27 mouse cellular contexts compared by ENCODE assay signal in genomic region chr4:111281836-111282235, GRCm38 (mm10).
A peak's percentile ranks its signal among the peaks of the same experiment; 100 is the strongest.
DNase-seq lines count a peak whose midpoint lies in the region; ATAC-seq and TF ChIP-seq lines count a peak whose summit lies in the region.
"Had no signal": no experiment of that assay in that cellular context is flagged by ENCODE, and none has a peak within 500 bp of the region (broad histone marks: within the 10 kb centered on the region; RNA-seq: fewer than 3 reads in every experiment).

No protein-coding gene starts in this region.

- intact Hi-C loops in left cerebral cortex, adult 2 months (cut with DNase I), result no loop called here
- intact Hi-C loops in left cerebral cortex, postnatal 14 days (cut with DNase I), result no loop called here

- no peaks in the 10 kb centered on the region for H3K9me3 ChIP-seq in midbrain, embryonic 15.5 days
- H3K9me3 ChIP-seq: embryonic facial prominence, embryonic 12.5 days; embryonic facial prominence, embryonic 15.5 days; heart, embryonic 12.5 days; heart, embryonic 15.5 days; hindbrain, embryonic 10.5 days; hindbrain, embryonic 13.5 days had no signal

- no peak overlapping the region for H3K4me2 ChIP-seq in midbrain, embryonic 15.5 days
- H3K4me2 ChIP-seq: embryonic facial prominence, embryonic 12.5 days; embryonic facial prominence, embryonic 15.5 days; heart, embryonic 12.5 days; heart, embryonic 15.5 days; hindbrain, embryonic 13.5 days had no signal

- peak overlapping the region; percentile 71 for H3K27ac ChIP-seq in left cerebral cortex, adult 2 months
- no peak overlapping the region for H3K27ac ChIP-seq in midbrain, embryonic 15.5 days
- H3K27ac ChIP-seq: embryonic facial prominence, embryonic 12.5 days; embryonic facial prominence, embryonic 15.5 days; heart, embryonic 15.5 days; hindbrain, embryonic 10.5 days; hindbrain, embryonic 13.5 days had no signal

- no peaks in the 10 kb centered on the region for H3K36me3 ChIP-seq in midbrain, embryonic 15.5 days (replicated peaks)
- H3K36me3 ChIP-seq: embryonic facial prominence, embryonic 12.5 days; embryonic facial prominence, embryonic 15.5 days; heart, embryonic 12.5 days; heart, embryonic 15.5 days; hindbrain, embryonic 10.5 days; hindbrain, embryonic 13.5 days had no signal

- DNase-seq in frontal cortex, postnatal 25 days (ENCODE audit: low spot score in 2 of 2), result no peak
- peak; percentile 14 for DNase-seq in layer of hippocampus, adult 9-11 months
- DNase-seq in layer of hippocampus, adult 9-10 months (ENCODE audit: low spot score), result no peak
- DNase-seq in left cerebral cortex, adult 2 months (ENCODE audit: extremely low spot score in 1 of 2, low spot score in 2 of 2), result no peak
- DNase-seq in left cerebral cortex, postnatal 14 days (ENCODE audit: low spot score in 2 of 2), result no peak
- peak; percentile 23 to 53 for DNase-seq in left cerebral cortex, adult 9 months (ENCODE audit: low spot score in 2 of 2)
- DNase-seq: adrenal gland, adult 8-10 months; adrenal gland, postnatal 25 days; cerebellum, adult 18-20 months; cerebellum, adult 9-10 months; cerebellum, postnatal 14 days; forebrain, postnatal 0 days; gastrocnemius, postnatal 25 days; heart, adult 18-20 months; heart, postnatal 10 days; heart, postnatal 36 days had no signal

- H3K4me3 ChIP-seq in left cerebral cortex, adult 2 months, result no peak overlapping the region
- H3K4me3 ChIP-seq in midbrain, embryonic 15.5 days, result no peak overlapping the region
- H3K4me3 ChIP-seq: embryonic facial prominence, embryonic 12.5 days; embryonic facial prominence, embryonic 15.5 days; heart, embryonic 12.5 days; heart, embryonic 15.5 days; hindbrain, embryonic 10.5 days; hindbrain, embryonic 13.5 days had no signal

- ATAC-seq in frontal cortex, adult (ENCODE audit: low TSS enrichment), result peak; percentile 78
- ATAC-seq in midbrain, embryonic 15.5 days (replicated peaks), result no peak
- ATAC-seq: activated CD4-positive, CD25-positive, alpha-beta regulatory T cell, adult 4 months; forebrain, embryonic 14.5 days; forebrain, postnatal 0 days; hindbrain, embryonic 16.5 days had no signal

- TF ChIP-seq CTCF in left cerebral cortex, adult 2 months (IDR thresholded peaks at IDR 0.05), result no peak

- WGBS in midbrain, embryonic 15.5 days, result 94% methylated on average over 4 of the region's 4 CpGs

- no peaks in the 10 kb centered on the region for H3K4me1 ChIP-seq in midbrain, embryonic 15.5 days
- H3K4me1 ChIP-seq: embryonic facial prominence, embryonic 12.5 days; embryonic facial prominence, embryonic 15.5 days; heart, embryonic 12.5 days; heart, embryonic 15.5 days; hindbrain, embryonic 10.5 days; hindbrain, embryonic 13.5 days had no signal

- H3K27me3 ChIP-seq in midbrain, embryonic 15.5 days (replicated peaks), result no peaks in the 10 kb centered on the region
- H3K27me3 ChIP-seq: embryonic facial prominence, embryonic 12.5 days; embryonic facial prominence, embryonic 15.5 days; heart, embryonic 12.5 days; heart, embryonic 15.5 days; hindbrain, embryonic 13.5 days had no signal

- H3K9ac ChIP-seq in midbrain, embryonic 15.5 days, result no peak overlapping the region
- H3K9ac ChIP-seq: embryonic facial prominence, embryonic 12.5 days; embryonic facial prominence, embryonic 15.5 days; forebrain, postnatal 0 days; heart, embryonic 12.5 days; heart, embryonic 15.5 days; hindbrain, embryonic 13.5 days had no signal

Comparison
In these comparisons a context has a peak if more than half of its experiments do, and no peak if none do; other contexts are left out.
1. DNase-seq: peak in layer of hippocampus, adult 9-11 months (single experiment) and left cerebral cortex, adult 9 months (2 of 2); none in frontal cortex, postnatal 25 days (0 of 2), layer of hippocampus, adult 9-10 months (single experiment), left cerebral cortex, adult 2 months (0 of 2) and left cerebral cortex, postnatal 14 days (0 of 2).